Mouse (Mus musculus) forebrain, embryonic 14.5 days (tissue): ENCODE results near the gene Gm49416. TPM values are rescaled to one million over a fixed set of nuclear protein-coding genes. Genes with fewer than 3 reads are reported as not detected.
A peak's percentile ranks its signal among the peaks of the same experiment; 100 is the strongest.

Experiments
- ATAC-seq: fragments of 200-750 bp; cut with Nextera tagmentation; 2 replicates; pipeline ENCODE4 v1.8.0; 2017; ENCODE audit warnings: mild to moderate bottlenecking, moderate library complexity
- DNase-seq: peaks from one replicate; pipeline ENCODE4 v3.0.0-alpha.2; 2015; ENCODE audit warnings: low spot score
- H3K27ac ChIP-seq: fragments of 300-500 bp; sonication (generic); 2 replicates; pipeline ENCODE4 v1.5.1; 2014; ENCODE audit warnings: low read depth, mild to moderate bottlenecking, control low read depth, low read length, moderate library complexity
- H3K27me3 ChIP-seq: fragments of 300-500 bp; sonication (generic); replicated peaks from 2 replicates; pipeline ENCODE4 v1.6.1; 2014; ENCODE audit warnings: low read length, control low read depth, mixed read lengths; ENCODE audit not compliant: control insufficient read depth, insufficient read depth
- H3K36me3 ChIP-seq: fragments of 300-500 bp; sonication (generic); 2 replicates; pipeline ENCODE4 v1.6.1; 2014; ENCODE audit warnings: low read length, control low read depth; ENCODE audit not compliant: control insufficient read depth, insufficient read depth
- H3K4me1 ChIP-seq: fragments of 300-500 bp; sonication (generic); 2 replicates; pipeline ENCODE4 v1.6.1; 2014; ENCODE audit warnings: antibody characterized with exemption, low read length, control low read depth; ENCODE audit not compliant: control insufficient read depth, insufficient read depth
- H3K4me2 ChIP-seq: fragments of 300-500 bp; sonication (generic); 2 replicates; pipeline ENCODE4 v1.6.1; 2014; ENCODE audit warnings: mild to moderate bottlenecking, control low read depth, low read length
- H3K4me3 ChIP-seq: fragments of 300-500 bp; sonication (generic); 2 replicates; pipeline ENCODE4 v1.5.1; 2014; ENCODE audit warnings: low read depth, low read length, control low read depth
- H3K9ac ChIP-seq: fragments of 300-500 bp; sonication (generic); 2 replicates; pipeline ENCODE4 v1.6.1; 2014; ENCODE audit warnings: mild to moderate bottlenecking, low read length, control low read depth, moderate library complexity
- H3K9me3 ChIP-seq: fragments of 300-500 bp; sonication (generic); replicated peaks from 2 replicates; pipeline ENCODE4 v1.6.1; 2016; ENCODE audit warnings: low read length, control low read depth, mixed read lengths; ENCODE audit not compliant: control insufficient read depth
- WGBS: fragments of 180-500 bp; shearing (Covaris S2); extraction: QIAGEN DNeasy Blood & Tissue Kit; methylation state at CpG from one replicate; pipeline ENCODE4 v1.1.7; 2014; 5-methylcytosine and 5-hydroxymethylcytosine counted together
- polyA plus RNA-seq: library from polyadenylated mRNA; unstranded; fragments of >200 nt; fragmentation: Nextera tagmentation; extraction: Ambion mirVana; gene quantifications from 2 replicates; pipeline ENCODE4 v1.2.1, GENCODE M21; 2014

Gene Gm49416
- polyA plus RNA-seq: not detected in 2 replicates

- Histone ChIP-seq H3K9me3 (no peaks in the 10 kb centered on the region), H3K27me3 (no peaks in the 10 kb centered on the region), H3K36me3 (peaks cover 7% of the 10 kb centered on the region; the same call in 1 of the 2 replicates), H3K4me2 (peak within 1 kb of the TSS; percentile 76), H3K27ac (peak within 1 kb of the TSS; percentile 76), H3K4me3 (peak within 1 kb of the TSS; percentile 67), H3K9ac (peak within 1 kb of the TSS; percentile 77), H3K4me1 (peaks cover 12% of the 10 kb centered on the region)
- peak; percentile 99 for DNase-seq
- WGBS: under 1% methylated on average over 58 of the region's 58 CpGs
- peak; percentile 97 for ATAC-seq
Measured at GRCm38 (mm10) chr19:8888511-8889385, at the start of gene Gm49416, which contains the start of gene 1810009A15Rik. Gene Gm49416, plus strand, starts transcription at chr19:8888926. Gene 1810009A15Rik, plus strand, starts transcription at chr19:8888853.

GRCm38 (mm10) chr19:8839103-8839907 lies 49.4 kb upstream of the Gm49416 start, which contains the start of gene Gng3:
Gene Gng3, minus strand, starts transcription at chr19:8839194.
- ATAC-seq (peak; percentile 84), DNase-seq (peak; percentile 91)
- no peaks in the 10 kb centered on the region for H3K9me3 ChIP-seq
- H3K27ac ChIP-seq: peak within 1 kb of the TSS; percentile 98
- H3K36me3 ChIP-seq: peaks cover 39% of the 10 kb centered on the region
- peaks cover 15% of the 10 kb centered on the region for H3K4me1 ChIP-seq
- H3K9ac ChIP-seq: peak within 1 kb of the TSS; percentile 89
- H3K27me3 ChIP-seq: no peaks in the 10 kb centered on the region
- peak within 1 kb of the TSS; percentile 61 for H3K4me3 ChIP-seq
- peak within 1 kb of the TSS; percentile 64 for H3K4me2 ChIP-seq
- 35% methylated on average over 11 of the region's 11 CpGs for WGBS

GRCm38 (mm10) chr19:8839908-8840791 lies 48.6 kb upstream of the Gm49416 start:
- ATAC-seq (peak; percentile 38), DNase-seq (peak; percentile 74)
- H3K27me3 ChIP-seq: no peaks in the 10 kb centered on the region
- peaks cover 35% of the 10 kb centered on the region for H3K36me3 ChIP-seq
- peak overlapping the region; percentile 98; the same call in 1 of the 2 replicates for H3K27ac ChIP-seq
- H3K4me3 ChIP-seq: peak overlapping the region; percentile 61
- WGBS: 14% methylated on average over 29 of the region's 29 CpGs
- H3K9me3 ChIP-seq: no peaks in the 10 kb centered on the region
- H3K4me1 ChIP-seq: peaks cover 15% of the 10 kb centered on the region
- peak overlapping the region; percentile 64 for H3K4me2 ChIP-seq
- peak overlapping the region; percentile 89 for H3K9ac ChIP-seq

GRCm38 (mm10) chr19:8841012-8841411 lies 47.7 kb upstream of the Gm49416 start:
- peak overlapping the region; percentile 61; the same call in 1 of the 2 replicates for H3K4me3 ChIP-seq
- H3K27ac ChIP-seq: no peak overlapping the region
- DNase-seq: no peak
- H3K4me2 ChIP-seq: peak overlapping the region; percentile 64
- peak overlapping the region; percentile 89 for H3K9ac ChIP-seq
- ATAC-seq: no peak
- H3K9me3 ChIP-seq: no peaks in the 10 kb centered on the region
- peaks cover 15% of the 10 kb centered on the region for H3K4me1 ChIP-seq
- peaks cover 39% of the 10 kb centered on the region for H3K36me3 ChIP-seq
- 90% methylated on average over 7 of the region's 7 CpGs for WGBS
- no peaks in the 10 kb centered on the region for H3K27me3 ChIP-seq

- no peak overlapping the region for H3K9ac ChIP-seq
- H3K27ac ChIP-seq: no peak overlapping the region
- H3K4me1 ChIP-seq: peaks cover 11% of the 10 kb centered on the region
- ATAC-seq (no peak), DNase-seq (no peak)
- no peaks in the 10 kb centered on the region for H3K9me3 ChIP-seq
- no peak overlapping the region for H3K4me2 ChIP-seq
- no peaks in the 10 kb centered on the region for H3K27me3 ChIP-seq
- H3K4me3 ChIP-seq: no peak overlapping the region
- WGBS: 87% methylated on average over 6 of the region's 6 CpGs
- peaks cover 56% of the 10 kb centered on the region for H3K36me3 ChIP-seq
Measured at GRCm38 (mm10) chr19:8842961-8843360, 45.8 kb upstream of the Gm49416 start.

GRCm38 (mm10) chr19:8844371-8845129 lies 44.2 kb upstream of the Gm49416 start:
- ATAC-seq: no peak

GRCm38 (mm10) chr19:8848356-8848755 lies 40.4 kb upstream of the Gm49416 start:
- 81% methylated on average over 5 of the region's 5 CpGs for WGBS
- ATAC-seq (no peak), DNase-seq (no peak)
- H3K9me3 ChIP-seq: no peaks in the 10 kb centered on the region
- H3K4me2 ChIP-seq: no peak overlapping the region
- H3K4me3 ChIP-seq: no peak overlapping the region
- H3K4me1 ChIP-seq: no peaks in the 10 kb centered on the region
- H3K9ac ChIP-seq: no peak overlapping the region
- no peak overlapping the region for H3K27ac ChIP-seq
- H3K27me3 ChIP-seq: no peaks in the 10 kb centered on the region
- H3K36me3 ChIP-seq: peaks cover 52% of the 10 kb centered on the region

More at GRCm38 (mm10) chr19:8844371-8845129, 44.2 kb upstream of the Gm49416 start:
- Histone ChIP-seq H3K4me3 (no peak overlapping the region), H3K27me3 (no peaks in the 10 kb centered on the region), H3K9ac (no peak overlapping the region), H3K4me1 (peaks cover 11% of the 10 kb centered on the region), H3K4me2 (no peak overlapping the region), H3K36me3 (peaks cover 67% of the 10 kb centered on the region), H3K27ac (no peak overlapping the region), H3K9me3 (no peaks in the 10 kb centered on the region)
- DNase-seq: peak; percentile 89
- WGBS: 60% methylated on average over 5 of the region's 5 CpGs
